In the genomic region with DNA sequence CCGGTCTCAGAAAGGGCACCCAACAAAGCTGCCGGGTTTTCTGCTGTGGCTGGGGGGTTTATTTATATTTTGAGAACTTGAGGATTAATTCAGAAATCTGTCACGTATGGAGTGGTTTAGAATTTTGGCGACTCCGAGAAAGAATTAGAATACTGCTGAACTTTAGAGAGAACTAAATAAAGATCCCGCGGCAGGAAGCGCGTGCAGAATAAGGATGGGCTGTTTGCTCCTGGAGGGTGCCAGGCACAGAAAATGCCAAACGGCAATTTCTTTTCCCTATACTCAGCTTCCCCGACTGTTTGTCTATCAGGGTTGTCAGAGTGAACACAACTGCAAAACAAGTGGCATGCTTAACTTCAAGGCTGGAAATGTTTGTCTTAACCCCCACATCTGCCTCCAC, we compare ENCODE assay signal across 25 mouse cellular contexts.
DNase-seq lines count a peak whose midpoint lies in the region; ATAC-seq lines count a peak whose summit lies in the region.
"Had no signal": no experiment of that assay in that cellular context is flagged by ENCODE, and none has a peak within 500 bp of the region (broad histone marks: within the 10 kb centered on the region; RNA-seq: fewer than 3 reads in every experiment).

No protein-coding gene starts in this region.

- H3K4me3 ChIP-seq in forebrain, embryonic 15.5 days = no peak overlapping the region
- no peak overlapping the region for H3K4me3 ChIP-seq in forebrain, embryonic 13.5 days
- no peak overlapping the region for H3K4me3 ChIP-seq in limb, embryonic 10.5 days
- H3K4me3 ChIP-seq: embryonic facial prominence, embryonic 12.5 days; embryonic facial prominence, embryonic 15.5 days; heart, embryonic 15.5 days; hindbrain, embryonic 10.5 days; hindbrain, embryonic 13.5 days; intestine, embryonic 15.5 days had no signal

- WGBS in forebrain, embryonic 15.5 days = 74% methylated on average over 11 of the region's 11 CpGs
- WGBS in forebrain, embryonic 13.5 days = 91% methylated on average over 11 of the region's 11 CpGs
- 93% methylated on average over 11 of the region's 11 CpGs for WGBS in limb, embryonic 10.5 days

- no peak overlapping the region for H3K9ac ChIP-seq in forebrain, embryonic 15.5 days (replicated peaks)
- H3K9ac ChIP-seq in forebrain, embryonic 13.5 days = no peak overlapping the region
- H3K9ac ChIP-seq: embryonic facial prominence, embryonic 12.5 days; embryonic facial prominence, embryonic 15.5 days; heart, embryonic 15.5 days; hindbrain, embryonic 13.5 days; intestine, embryonic 15.5 days had no signal

- H3K9me3 ChIP-seq in forebrain, embryonic 15.5 days = no peaks in the 10 kb centered on the region
- H3K9me3 ChIP-seq in forebrain, embryonic 13.5 days (replicated peaks) = no peaks in the 10 kb centered on the region
- H3K9me3 ChIP-seq in limb, embryonic 10.5 days (replicated peaks) = no peaks in the 10 kb centered on the region
- H3K9me3 ChIP-seq: embryonic facial prominence, embryonic 12.5 days; embryonic facial prominence, embryonic 15.5 days; heart, embryonic 15.5 days; hindbrain, embryonic 10.5 days; hindbrain, embryonic 13.5 days; intestine, embryonic 15.5 days had no signal

- no peak for ATAC-seq in forebrain, embryonic 15.5 days (replicated peaks)
- no peak; the same call in 1 of the 2 replicates for ATAC-seq in forebrain, embryonic 13.5 days
- peak; percentile 55; the same call in 1 of the 2 replicates for ATAC-seq in frontal cortex, adult (ENCODE audit: low TSS enrichment)
- ATAC-seq: activated CD4-positive, CD25-positive, alpha-beta regulatory T cell, adult 4 months; hindbrain, embryonic 16.5 days; intestine, embryonic 15.5 days had no signal

- no peaks in the 10 kb centered on the region for H3K27me3 ChIP-seq in forebrain, embryonic 15.5 days
- H3K27me3 ChIP-seq in forebrain, embryonic 13.5 days = no peaks in the 10 kb centered on the region
- H3K27me3 ChIP-seq in limb, embryonic 10.5 days (ENCODE audit: low read depth, poor library complexity, severe bottlenecking) = no peaks in the 10 kb centered on the region
- H3K27me3 ChIP-seq: embryonic facial prominence, embryonic 12.5 days; embryonic facial prominence, embryonic 15.5 days; heart, embryonic 15.5 days; hindbrain, embryonic 13.5 days; intestine, embryonic 15.5 days had no signal

- DNase-seq in frontal cortex, postnatal 36 days (ENCODE audit: low spot score in 2 of 2) = no peak
- peak; percentile 5 to 12 for DNase-seq in right cerebral cortex, adult 2 months (ENCODE audit: low spot score in 2 of 2)
- no peak for DNase-seq in right cerebral cortex, adult 18-20 months
- no peak for DNase-seq in limb, embryonic 10.5 days (ENCODE audit: low spot score)
- DNase-seq: adrenal gland, adult 8-10 months; adrenal gland, postnatal 25 days; cerebellum, adult 18-20 months; cerebellum, adult 9-11 months; cerebellum, postnatal 25 days; gastrocnemius, postnatal 10 days; gastrocnemius, postnatal 36 days; heart, postnatal 10 days; heart, postnatal 36 days had no signal

- no peak overlapping the region for H3K4me2 ChIP-seq in forebrain, embryonic 15.5 days (replicated peaks)
- H3K4me2 ChIP-seq in forebrain, embryonic 13.5 days = no peak overlapping the region
- H3K4me2 ChIP-seq: embryonic facial prominence, embryonic 12.5 days; embryonic facial prominence, embryonic 15.5 days; heart, embryonic 11.5 days; heart, embryonic 15.5 days; hindbrain, embryonic 13.5 days; intestine, embryonic 15.5 days had no signal

- H3K36me3 ChIP-seq in forebrain, embryonic 15.5 days = no peaks in the 10 kb centered on the region
- no peaks in the 10 kb centered on the region for H3K36me3 ChIP-seq in forebrain, embryonic 13.5 days (ENCODE audit: poor library complexity, severe bottlenecking)
- H3K36me3 ChIP-seq in limb, embryonic 10.5 days = no peaks in the 10 kb centered on the region
- H3K36me3 ChIP-seq: embryonic facial prominence, embryonic 12.5 days; embryonic facial prominence, embryonic 15.5 days; heart, embryonic 15.5 days; hindbrain, embryonic 10.5 days; hindbrain, embryonic 13.5 days; intestine, embryonic 15.5 days had no signal

- H3K27ac ChIP-seq in forebrain, embryonic 15.5 days (replicated peaks) = peak overlapping the region; percentile 75
- H3K27ac ChIP-seq in forebrain, embryonic 13.5 days = no peak overlapping the region
- H3K27ac ChIP-seq in limb, embryonic 10.5 days = no peak overlapping the region
- H3K27ac ChIP-seq: embryonic facial prominence, embryonic 12.5 days; embryonic facial prominence, embryonic 15.5 days; heart, embryonic 15.5 days; hindbrain, embryonic 10.5 days; hindbrain, embryonic 13.5 days; intestine, embryonic 15.5 days had no signal

- H3K4me1 ChIP-seq in forebrain, embryonic 15.5 days = no peaks in the 10 kb centered on the region; the same call in 1 of the 2 replicates
- H3K4me1 ChIP-seq in forebrain, embryonic 13.5 days = no peaks in the 10 kb centered on the region
- no peaks in the 10 kb centered on the region for H3K4me1 ChIP-seq in limb, embryonic 10.5 days
- H3K4me1 ChIP-seq: embryonic facial prominence, embryonic 12.5 days; embryonic facial prominence, embryonic 15.5 days; heart, embryonic 15.5 days; hindbrain, embryonic 10.5 days; hindbrain, embryonic 13.5 days; intestine, embryonic 15.5 days had no signal

Comparison
In these comparisons a context has a peak if more than half of its experiments do, and no peak if none do; other contexts are left out.
1. DNase-seq: peak in right cerebral cortex, adult 2 months (2 of 2); none in frontal cortex, postnatal 36 days (0 of 2), right cerebral cortex, adult 18-20 months (single experiment) and limb, embryonic 10.5 days (single experiment).